ENCODE assay signal across 11 mouse cellular contexts in genomic region chr13:53183161-53183577, GRCm38 (mm10).
DNase-seq lines count a peak whose midpoint lies in the region; ATAC-seq and TF ChIP-seq lines count a peak whose summit lies in the region.
"Had no signal": no experiment of that assay in that cellular context is flagged by ENCODE, and none has a peak within 500 bp of the region (broad histone marks: within the 10 kb centered on the region; RNA-seq: fewer than 3 reads in every experiment).

No protein-coding gene starts in this region.

- peak overlapping the region; percentile 49; the same call in 1 of the 2 replicates for H3K27ac ChIP-seq in hindbrain, embryonic 12.5 days
- H3K27ac ChIP-seq in hindbrain, embryonic 14.5 days = no peak overlapping the region
- peak overlapping the region; percentile 93 for H3K27ac ChIP-seq in limb, embryonic 12.5 days
- H3K27ac ChIP-seq in layer of hippocampus, adult 2 months = no peak overlapping the region

- H3K4me3 ChIP-seq in hindbrain, embryonic 12.5 days = no peak overlapping the region
- H3K4me3 ChIP-seq in hindbrain, embryonic 14.5 days (replicated peaks; ENCODE audit: low read length) = no peak overlapping the region
- H3K4me3 ChIP-seq in limb, embryonic 12.5 days (replicated peaks) = no peak overlapping the region
- H3K4me3 ChIP-seq in layer of hippocampus, adult 2 months = no peak overlapping the region

- no peak overlapping the region for H3K4me2 ChIP-seq in hindbrain, embryonic 12.5 days (replicated peaks)
- no peak overlapping the region for H3K4me2 ChIP-seq in hindbrain, embryonic 14.5 days (replicated peaks)
- H3K4me2 ChIP-seq in limb, embryonic 12.5 days = peak overlapping the region; percentile 40

- ATAC-seq in hindbrain, embryonic 12.5 days (ENCODE audit: low FRiP score) = no peak
- ATAC-seq in hindbrain, embryonic 14.5 days (ENCODE audit: low FRiP score) = no peak
- ATAC-seq in limb, embryonic 12.5 days (ENCODE audit: insufficient number of reproducible peaks, insufficient read depth, low FRiP score, low TSS enrichment, low read depth) = peak; percentile 63
- ATAC-seq: forebrain, embryonic 14.5 days had no signal

- DNase-seq in hindbrain, embryonic 14.5 days (ENCODE audit: low spot score) = no peak
- peak; percentile 68 for DNase-seq in NIH3T3 (ENCODE audit: low read depth)
- peak; percentile 73 for DNase-seq in embryo, embryonic 9.5 days (ENCODE audit: extremely low spot score)
- no peak for DNase-seq in layer of hippocampus, adult 2 months (ENCODE audit: low spot score in 2 of 2)
- no peak for DNase-seq in kidney, postnatal 36 days
- DNase-seq: adrenal gland, adult 2 months; cerebellum, adult 11 months; thymus, adult 2 months had no signal

- no peaks in the 10 kb centered on the region for H3K36me3 ChIP-seq in hindbrain, embryonic 12.5 days
- no peaks in the 10 kb centered on the region for H3K36me3 ChIP-seq in hindbrain, embryonic 14.5 days (replicated peaks; ENCODE audit: control insufficient read depth, insufficient read depth)
- H3K36me3 ChIP-seq in limb, embryonic 12.5 days = no peaks in the 10 kb centered on the region

- no peaks in the 10 kb centered on the region for H3K9me3 ChIP-seq in hindbrain, embryonic 12.5 days (replicated peaks)
- no peaks in the 10 kb centered on the region for H3K9me3 ChIP-seq in hindbrain, embryonic 14.5 days (ENCODE audit: control insufficient read depth, low read length)
- 0 out of 2 replicates have a peak, but pooled peaks cover 8% of the 10 kb centered on the region for H3K9me3 ChIP-seq in limb, embryonic 12.5 days

- H3K4me1 ChIP-seq in hindbrain, embryonic 12.5 days = peaks cover 24% of the 10 kb centered on the region
- peaks cover 9% of the 10 kb centered on the region for H3K4me1 ChIP-seq in hindbrain, embryonic 14.5 days (replicated peaks; ENCODE audit: control insufficient read depth, insufficient read depth, low read length)
- peaks cover 76% of the 10 kb centered on the region for H3K4me1 ChIP-seq in limb, embryonic 12.5 days (replicated peaks)

- TF ChIP-seq CTCF in layer of hippocampus, adult 2 months (conservative IDR thresholded peaks at IDR 0.05) = no peak

- H3K27me3 ChIP-seq in hindbrain, embryonic 12.5 days = no peaks in the 10 kb centered on the region
- no peaks in the 10 kb centered on the region for H3K27me3 ChIP-seq in hindbrain, embryonic 14.5 days (ENCODE audit: control insufficient read depth, insufficient read depth, low read length)
- H3K27me3 ChIP-seq in limb, embryonic 12.5 days = no peaks in the 10 kb centered on the region

- 48% methylated on average over 8 of the region's 8 CpGs for WGBS in hindbrain, embryonic 12.5 days
- WGBS in hindbrain, embryonic 14.5 days = 61% methylated on average over 8 of the region's 8 CpGs
- 8% methylated on average over 8 of the region's 8 CpGs for WGBS in limb, embryonic 12.5 days

- H3K9ac ChIP-seq in hindbrain, embryonic 12.5 days = no peak overlapping the region
- no peak overlapping the region for H3K9ac ChIP-seq in hindbrain, embryonic 14.5 days
- H3K9ac ChIP-seq in limb, embryonic 12.5 days (replicated peaks) = 0 out of 2 replicates have a peak overlapping the region, but pooled peaks have one; percentile 28

Comparison
In these comparisons a context has a peak if more than half of its experiments do, and no peak if none do; other contexts are left out.
1. H3K27ac ChIP-seq: peak in hindbrain, embryonic 12.5 days (single experiment) and limb, embryonic 12.5 days (single experiment); none in hindbrain, embryonic 14.5 days (single experiment) and layer of hippocampus, adult 2 months (single experiment).
2. DNase-seq: peak in NIH3T3 (single experiment) and embryo, embryonic 9.5 days (single experiment); none in hindbrain, embryonic 14.5 days (single experiment), layer of hippocampus, adult 2 months (0 of 2) and kidney, postnatal 36 days (0 of 2).